Mouse (Mus musculus): ENCODE data around the gene Tefm. TPM values are rescaled to one million over a fixed set of nuclear protein-coding genes. Genes with fewer than 3 reads are reported as not detected.
A peak's percentile ranks its signal among the peaks of the same experiment; 100 is the strongest.
"Not testable (repeated sequence)": the region's sequence is repeated elsewhere in the genome, so short reads cannot be mapped to it uniquely, and the experiment has no call there.

Gene Tefm
- total RNA-seq (2021), result 10 to 100 TPM in 1 of 2 experiments, 1 to 10 TPM in 1; 9.2 to 10.8 TPM

- peak; percentile 77 to 78 for DNase-seq (ENCODE audit: extremely low spot score in 1 of 2, low spot score in 1 of 2)
These were observed at the start of gene Tefm for GRCm38 (mm10) chr11:80141825-80142521. Gene Tefm, minus strand, starts transcription at chr11:80142175.

DNA sequence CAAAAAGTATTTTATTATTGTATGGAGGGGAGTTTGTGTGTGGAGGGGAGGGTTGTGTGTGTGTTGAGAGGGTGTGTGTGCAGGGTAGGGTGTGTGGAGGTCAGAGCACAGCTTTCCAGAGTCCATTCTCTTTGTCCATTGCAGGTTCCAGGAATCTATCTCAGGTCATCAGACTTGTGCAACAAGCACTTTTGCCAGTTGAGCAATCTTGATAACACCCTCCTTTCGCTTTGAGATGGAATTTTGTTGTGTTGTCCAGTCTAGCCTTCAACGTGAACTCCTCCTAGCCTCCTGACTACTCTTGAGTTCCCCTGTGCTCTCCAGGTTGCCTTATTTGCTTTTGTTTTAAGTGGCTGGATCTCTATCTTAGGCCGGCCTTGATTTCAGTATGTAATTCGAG lies 48.3 kb upstream of the Tefm start:
- DNase-seq (ENCODE audit: extremely low spot score in 1 of 2, low spot score in 1 of 2), result no peak

GRCm38 (mm10) chr11:80185441-80185976 lies 43.5 kb upstream of the Tefm start:
- not testable (repeated sequence) for DNase-seq (ENCODE audit: extremely low spot score in 1 of 2, low spot score in 1 of 2)

GRCm38 (mm10) chr11:80184531-80185071 lies 42.6 kb upstream of the Tefm start:
- DNase-seq (ENCODE audit: extremely low spot score in 1 of 2, low spot score in 1 of 2), result no peak

DNA sequence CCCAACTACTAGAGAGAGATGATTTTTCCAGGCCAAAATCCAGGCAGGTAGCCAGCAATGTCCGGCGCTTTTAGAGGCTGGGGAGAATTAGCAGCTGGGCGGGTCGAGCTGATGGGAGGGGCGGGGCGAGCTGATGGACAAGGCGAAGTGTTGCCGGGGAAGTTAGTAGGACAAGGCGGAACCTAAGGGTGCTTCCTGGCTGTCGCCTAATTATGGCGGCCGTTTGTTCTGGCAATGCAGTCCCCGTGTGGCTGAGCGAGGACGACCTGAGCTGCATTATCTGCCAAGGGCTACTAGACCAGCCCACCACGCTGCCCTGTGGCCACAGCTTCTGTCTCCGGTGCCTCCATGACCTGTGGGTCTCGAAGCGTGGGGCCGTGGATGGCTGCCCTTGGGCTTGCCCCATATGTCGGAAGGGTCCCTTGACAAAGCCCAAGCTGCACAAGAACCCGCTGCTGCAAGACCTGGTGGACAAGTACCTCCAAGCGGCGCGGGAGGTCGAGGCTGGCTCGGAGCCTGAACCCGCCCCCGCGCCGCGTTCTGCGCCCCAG lies 41.8 kb upstream of the Tefm start, which contains the start of gene Rnf135:
Rnf135 (plus strand) TSS at position 147 of the 551 bp plus-strand sequence.
- peak; percentile 49 to 69 for DNase-seq (ENCODE audit: extremely low spot score in 1 of 2, low spot score in 1 of 2)

GRCm38 (mm10) chr11:80183054-80183704 lies 41.2 kb upstream of the Tefm start:
- DNase-seq (ENCODE audit: extremely low spot score in 1 of 2, low spot score in 1 of 2), result not testable (repeated sequence)

DNA sequence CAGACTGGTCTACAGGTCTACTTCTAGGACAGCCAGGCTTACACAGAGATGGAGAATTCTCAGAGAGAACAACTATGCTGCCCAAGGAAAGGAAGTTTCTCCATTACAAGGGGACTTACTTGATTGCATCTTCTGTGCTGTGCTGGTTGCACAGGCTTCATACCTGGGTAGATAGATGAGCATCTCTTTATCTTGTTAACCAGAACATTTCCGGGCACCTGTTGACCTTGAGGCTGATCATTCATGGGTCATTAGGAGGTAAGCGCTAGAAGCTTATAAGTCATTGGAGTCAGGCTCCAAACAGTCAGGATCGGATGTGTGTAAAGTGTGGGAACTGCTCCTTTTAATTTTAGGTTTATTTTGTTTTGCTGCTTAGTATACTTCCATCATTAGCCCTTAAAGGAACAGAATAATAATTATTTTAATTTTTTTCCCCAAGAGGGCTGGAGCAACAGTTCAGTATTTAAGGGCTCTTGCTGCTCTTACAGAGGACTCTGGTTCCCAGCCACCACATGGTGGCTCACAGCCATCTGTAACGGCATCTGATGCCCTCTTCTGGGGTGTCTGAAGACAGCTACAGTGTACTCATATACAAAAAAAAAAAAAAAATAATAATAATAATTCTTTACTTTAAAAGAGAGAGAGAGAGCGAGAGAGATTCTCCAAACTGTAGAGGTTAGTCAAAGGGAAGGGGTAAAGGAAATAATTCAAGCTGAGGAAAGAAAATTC lies 39.2 kb upstream of the Tefm start:
- no peak for DNase-seq (ENCODE audit: extremely low spot score in 1 of 2, low spot score in 1 of 2)

DNA sequence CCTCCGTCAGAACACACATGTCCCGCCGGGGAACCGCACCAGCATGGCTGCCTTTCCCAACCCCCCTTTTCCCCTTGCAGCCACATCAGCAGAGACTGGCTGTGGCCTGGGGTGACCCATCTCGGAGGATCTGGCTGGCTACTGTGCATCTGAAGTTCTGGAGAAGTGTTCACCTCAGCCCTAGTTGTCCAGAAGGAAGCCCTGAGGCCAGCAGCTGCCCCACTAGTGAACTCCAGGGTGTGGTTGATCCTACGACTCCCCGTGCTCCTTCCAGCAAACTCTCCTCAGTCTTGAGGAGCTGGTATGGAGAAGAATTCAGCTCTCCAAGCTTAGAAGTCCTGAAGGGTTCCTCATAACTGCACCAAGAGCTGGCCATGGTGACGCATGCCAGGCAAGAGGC lies 36.3 kb upstream of the Tefm start:
- DNase-seq (ENCODE audit: extremely low spot score in 1 of 2, low spot score in 1 of 2), result no peak

DNA sequence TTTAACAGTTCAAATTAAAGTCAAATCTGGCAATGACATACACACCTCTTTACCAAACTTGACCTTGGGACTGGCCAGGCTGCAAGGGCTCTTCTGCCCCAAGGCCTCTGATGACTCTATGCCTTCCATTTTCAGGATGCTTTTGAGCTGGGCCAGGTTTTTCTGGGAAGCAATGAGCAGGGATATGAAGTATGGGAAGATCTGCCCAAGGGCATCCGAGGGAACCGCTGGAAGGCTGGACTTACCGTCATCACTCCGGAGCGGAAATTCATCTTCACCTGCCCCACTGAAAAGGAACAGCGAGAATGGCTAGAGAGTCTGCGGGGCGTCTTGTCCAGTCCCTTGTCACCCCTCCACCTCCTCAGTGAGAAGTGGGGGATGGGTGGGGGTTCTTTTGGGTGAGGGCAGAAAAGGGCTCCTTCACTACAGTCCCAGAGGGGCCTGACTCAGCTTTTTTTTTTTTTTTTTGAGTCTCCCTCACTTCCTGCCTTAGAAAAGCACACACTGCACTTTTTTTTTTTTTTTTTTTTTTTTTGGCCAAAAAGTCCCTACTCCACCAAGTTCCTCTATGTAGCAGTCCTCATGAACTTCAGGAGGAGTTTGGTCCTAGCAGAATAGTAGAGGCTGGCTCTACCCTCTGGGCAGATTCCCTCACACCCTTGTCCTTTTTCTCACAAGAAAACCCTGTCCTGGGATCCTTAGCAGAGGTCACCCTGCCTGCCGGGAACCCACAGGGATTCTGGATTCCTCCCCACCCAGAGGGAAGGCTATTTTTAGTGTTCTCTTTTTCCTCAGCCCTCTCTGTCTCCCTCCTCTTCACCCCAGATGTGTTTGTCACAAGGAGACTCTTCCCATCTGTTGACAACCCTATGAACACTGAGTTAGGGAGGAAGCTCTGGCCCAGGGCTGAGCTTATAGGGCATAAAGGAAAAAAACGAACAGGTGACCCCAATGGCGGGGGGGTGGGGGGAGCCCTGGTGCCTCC lies 35.2 kb upstream of the Tefm start:
- DNase-seq (ENCODE audit: extremely low spot score in 1 of 2, low spot score in 1 of 2), result no peak

DNA sequence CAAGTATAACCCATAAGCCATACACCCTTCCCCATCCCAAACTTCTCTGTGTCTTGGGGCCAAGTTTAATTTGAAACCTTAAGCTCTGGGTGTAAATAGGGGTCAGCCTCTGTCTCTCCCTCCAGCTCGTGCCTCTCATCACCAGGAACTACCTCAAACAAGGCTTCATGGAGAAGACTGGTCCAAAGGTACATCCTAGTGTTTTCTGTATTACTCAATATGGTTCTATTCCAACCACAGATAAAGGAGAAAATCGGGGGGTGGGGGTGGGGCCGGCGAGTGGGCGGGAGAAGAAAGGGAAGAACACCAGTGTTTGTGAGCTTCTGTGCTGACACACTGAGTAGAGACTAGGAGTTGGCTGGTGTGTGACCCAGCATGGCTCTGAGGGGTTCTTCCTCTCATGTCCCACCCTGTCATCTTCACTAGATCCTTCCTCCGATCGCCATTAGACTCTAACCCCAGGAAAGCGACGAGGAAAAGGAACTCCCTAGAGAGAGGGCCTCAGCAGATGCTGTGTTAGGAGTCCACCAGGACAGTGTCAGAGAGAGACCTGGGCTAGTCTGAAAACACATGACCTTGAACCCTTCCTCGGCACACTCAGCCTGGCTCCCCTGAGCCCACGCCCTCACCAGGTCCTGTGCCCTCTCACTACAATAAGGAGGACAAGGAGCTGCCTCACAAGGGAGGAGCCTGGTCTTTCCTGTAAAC lies 32.1 kb upstream of the Tefm start:
- no peak for DNase-seq (ENCODE audit: extremely low spot score in 1 of 2, low spot score in 1 of 2)

GRCm38 (mm10) chr11:80171884-80172283 lies 29.9 kb upstream of the Tefm start:
- DNase-seq (ENCODE audit: extremely low spot score in 1 of 2, low spot score in 1 of 2), result no peak

DNA sequence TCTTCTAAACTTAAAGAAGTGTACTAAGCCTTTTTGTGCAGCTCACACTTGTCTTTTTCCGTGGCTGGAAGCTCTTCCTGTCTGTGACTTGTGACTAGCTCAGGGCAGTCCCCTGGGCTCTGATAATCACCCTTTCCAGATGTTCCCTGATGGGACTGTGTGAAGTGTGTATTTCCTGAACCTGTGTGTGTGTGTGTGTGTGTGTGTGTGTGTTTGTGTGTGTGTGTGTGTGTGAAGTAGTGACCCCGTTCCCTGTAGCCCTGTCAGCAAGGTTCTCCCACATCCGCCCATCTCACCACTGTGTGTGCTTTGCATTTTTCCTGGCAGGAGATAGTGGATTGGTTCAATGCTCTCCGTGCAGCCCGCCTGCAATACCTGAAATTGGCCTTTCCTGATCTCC lies 28.4 kb upstream of the Tefm start:
- DNase-seq (ENCODE audit: extremely low spot score in 1 of 2, low spot score in 1 of 2), result no peak

- no peak for DNase-seq (ENCODE audit: extremely low spot score in 1 of 2, low spot score in 1 of 2)
These were observed 27.7 kb upstream of the Tefm start for GRCm38 (mm10) chr11:80169629-80170028.

DNA sequence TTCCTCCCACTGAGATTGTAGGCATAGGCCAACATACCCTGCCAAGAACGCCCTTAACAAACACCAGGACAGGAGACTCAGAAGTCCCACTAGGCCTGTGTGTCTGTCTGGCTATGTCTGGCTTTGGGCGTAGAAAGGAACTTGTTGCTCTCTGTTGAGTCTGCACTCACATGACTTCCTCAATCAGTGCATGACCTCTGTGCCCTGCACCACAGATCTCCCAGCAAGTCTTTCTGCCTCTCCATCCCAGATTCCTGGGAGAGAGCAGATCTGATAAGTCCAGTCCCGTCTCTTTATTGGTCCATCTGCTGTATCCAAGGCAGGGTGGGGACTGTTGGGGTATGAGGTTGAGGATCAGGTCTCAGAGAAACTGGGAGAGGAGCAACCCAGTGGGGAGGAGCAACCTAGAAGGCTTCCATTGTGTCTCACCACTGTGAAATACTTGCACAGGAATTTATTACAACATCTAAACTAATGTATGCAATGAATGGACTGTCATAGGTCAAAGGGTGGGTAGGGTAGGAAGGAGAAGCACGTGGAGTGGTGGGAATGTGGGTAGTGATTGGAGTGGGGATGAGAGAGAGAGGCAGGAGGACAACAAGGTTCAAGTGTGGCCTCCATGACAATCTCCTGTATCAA lies 26.8 kb upstream of the Tefm start:
- no peak for DNase-seq (ENCODE audit: extremely low spot score in 1 of 2, low spot score in 1 of 2)

GRCm38 (mm10) chr11:80168121-80168520 lies 26.1 kb upstream of the Tefm start:
- no peak for DNase-seq (ENCODE audit: extremely low spot score in 1 of 2, low spot score in 1 of 2)

DNA sequence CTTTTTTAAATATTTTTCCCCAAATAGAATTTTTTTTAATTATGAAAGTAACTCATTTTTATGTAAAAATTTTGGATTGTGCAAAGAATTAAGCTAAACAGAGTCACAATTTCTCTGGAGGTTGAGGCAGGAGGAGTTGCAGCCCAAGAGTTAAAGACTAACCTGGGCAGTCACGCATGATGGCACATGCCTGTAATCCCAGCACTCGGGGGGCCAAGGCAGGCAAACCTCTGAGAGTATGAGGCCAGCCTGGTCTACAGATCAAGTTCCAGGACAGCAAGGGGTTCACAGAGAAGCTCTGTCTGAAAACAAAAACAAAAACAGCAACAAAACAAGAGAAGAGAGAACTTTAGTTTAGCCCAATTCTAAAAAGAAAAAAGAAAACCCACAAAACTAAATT lies 22.2 kb upstream of the Tefm start:
- DNase-seq (ENCODE audit: extremely low spot score in 1 of 2, low spot score in 1 of 2), result no peak

GRCm38 (mm10) chr11:80163362-80164116 lies 21.6 kb upstream of the Tefm start:
- DNase-seq (ENCODE audit: extremely low spot score in 1 of 2, low spot score in 1 of 2), result no peak

- DNase-seq (ENCODE audit: extremely low spot score in 1 of 2, low spot score in 1 of 2), result no peak
These were observed 19.1 kb upstream of the Tefm start for GRCm38 (mm10) chr11:80161041-80161440.
